Mouse (Mus musculus) intestine, postnatal 0 days (tissue): ENCODE results near the gene Aldh3b3. TPM values are rescaled to one million over a fixed set of nuclear protein-coding genes. Genes with fewer than 3 reads are reported as not detected.

Experiments
- ATAC-seq: fragments of 200-750 bp; cut with Nextera tagmentation; 2 replicates; pipeline ENCODE4 v1.8.0; 2017; ENCODE audit warnings: mild to moderate bottlenecking, moderate TSS enrichment, moderate library complexity
- H3K27ac ChIP-seq: fragments of 300-500 bp; sonication (generic); 2 replicates; pipeline ENCODE4 v1.5.1; 2014; ENCODE audit warnings: mild to moderate bottlenecking, low read depth, low read length, moderate library complexity
- H3K27me3 ChIP-seq: fragments of 300-500 bp; sonication (generic); replicated peaks from 2 replicates; pipeline ENCODE4 v1.6.1; 2014; ENCODE audit warnings: low read length, mixed read lengths; ENCODE audit not compliant: control insufficient read depth, insufficient read depth
- H3K36me3 ChIP-seq: fragments of 300-500 bp; sonication (generic); 2 replicates; pipeline ENCODE4 v1.6.1; 2014; ENCODE audit warnings: mild to moderate bottlenecking, moderate library complexity; ENCODE audit not compliant: control insufficient read depth, insufficient read depth
- H3K4me1 ChIP-seq: fragments of 300-500 bp; sonication (generic); replicated peaks from 2 replicates; pipeline ENCODE4 v1.6.1; 2014; ENCODE audit warnings: antibody characterized with exemption, low read length, mixed read lengths; ENCODE audit not compliant: control insufficient read depth, insufficient read depth
- H3K4me2 ChIP-seq: fragments of 300-500 bp; sonication (generic); replicated peaks from 2 replicates; pipeline ENCODE4 v1.6.1; 2014; ENCODE audit warnings: low read depth, mild to moderate bottlenecking, moderate library complexity
- H3K4me3 ChIP-seq: fragments of 300-500 bp; sonication (generic); 2 replicates; pipeline ENCODE4 v1.5.1; 2014; ENCODE audit warnings: low read depth, low read length
- H3K9ac ChIP-seq: fragments of 300-500 bp; sonication (generic); 2 replicates; pipeline ENCODE4 v1.6.1; 2014; ENCODE audit warnings: mild to moderate bottlenecking, low read depth, low read length
- H3K9me3 ChIP-seq: fragments of 300-500 bp; sonication (generic); 2 replicates; pipeline ENCODE4 v1.6.1; 2016; ENCODE audit warnings: mixed run types; ENCODE audit not compliant: control insufficient read depth
- CTCF ChIP-seq: sonication (generic); IDR thresholded peaks from 2 replicates; pipeline ENCODE4 v1.5.1; 2016; ENCODE audit warnings: low read depth, mild to moderate bottlenecking, control low read depth, antibody characterized with exemption, moderate library complexity
- WGBS: fragments of 180-500 bp; shearing (Covaris S2); extraction: QIAGEN DNeasy Blood & Tissue Kit; methylation state at CpG from one replicate; pipeline ENCODE4 v1.1.7; 2014; 5-methylcytosine and 5-hydroxymethylcytosine counted together
- polyA plus RNA-seq: library from polyadenylated mRNA; unstranded; fragments of >200 nt; fragmentation: Nextera tagmentation; extraction: Ambion mirVana; gene quantifications from 2 replicates; pipeline ENCODE4 v1.2.1, GENCODE M21; 2015

Gene Aldh3b3
- polyA plus RNA-seq, 1 experiment from 2014 or later = not detected

- TF ChIP-seq CTCF = no peak
- H3K36me3 ChIP-seq = no peaks in the 10 kb centered on the region
- H3K27me3 ChIP-seq = no peaks in the 10 kb centered on the region
- H3K9ac ChIP-seq = no peak overlapping the region
- H3K4me2 ChIP-seq = no peak overlapping the region
- no peak overlapping the region for H3K27ac ChIP-seq
- H3K4me3 ChIP-seq = no peak overlapping the region
- ATAC-seq = no peak
- no peaks in the 10 kb centered on the region for H3K9me3 ChIP-seq
- H3K4me1 ChIP-seq = 0 out of 2 replicates have a peak, but pooled peaks cover 3% of the 10 kb centered on the region
Measured at GRCm38 (mm10) chr19:3919928-3920327, 38.5 kb upstream of the Aldh3b3 start.

- H3K36me3 ChIP-seq = no peaks in the 10 kb centered on the region
- WGBS = 40% methylated on average over 10 of the region's 10 CpGs
- H3K4me1 ChIP-seq = 0 out of 2 replicates have a peak, but pooled peaks cover 7% of the 10 kb centered on the region
- H3K4me2 ChIP-seq = no peak overlapping the region
- no peak overlapping the region for H3K4me3 ChIP-seq
- no peaks in the 10 kb centered on the region for H3K9me3 ChIP-seq
- H3K27me3 ChIP-seq = no peaks in the 10 kb centered on the region
- TF ChIP-seq CTCF = peak; percentile 23; the same call in 1 of the 2 replicates
- no peak overlapping the region for H3K9ac ChIP-seq
- no peak overlapping the region; the same call in 1 of the 2 replicates for H3K27ac ChIP-seq
- peak; percentile 41; the same call in 1 of the 2 replicates for ATAC-seq
Measured at GRCm38 (mm10) chr19:3922661-3923371, 35.6 kb upstream of the Aldh3b3 start.

- TF ChIP-seq CTCF = no peak
- H3K9me3 ChIP-seq = no peaks in the 10 kb centered on the region
- peak; percentile 15; the same call in 1 of the 2 replicates for ATAC-seq
- H3K4me3 ChIP-seq = no peak overlapping the region
- 0 out of 2 replicates have a peak, but pooled peaks cover 7% of the 10 kb centered on the region for H3K4me1 ChIP-seq
- no peak overlapping the region for H3K4me2 ChIP-seq
- 58% methylated on average over 13 of the region's 13 CpGs for WGBS
- H3K36me3 ChIP-seq = no peaks in the 10 kb centered on the region
- no peak overlapping the region for H3K9ac ChIP-seq
- no peak overlapping the region for H3K27ac ChIP-seq
- no peaks in the 10 kb centered on the region for H3K27me3 ChIP-seq
Measured at GRCm38 (mm10) chr19:3923586-3923985, 34.9 kb upstream of the Aldh3b3 start.

GRCm38 (mm10) chr19:3924190-3924589 is 34.3 kb upstream of the Aldh3b3 start:
- Histone ChIP-seq H3K4me2 (no peak overlapping the region), H3K9me3 (no peaks in the 10 kb centered on the region), H3K4me3 (no peak overlapping the region), H3K27ac (no peak overlapping the region), H3K9ac (no peak overlapping the region), H3K4me1 (0 out of 2 replicates have a peak, but pooled peaks cover 7% of the 10 kb centered on the region), H3K36me3 (no peaks in the 10 kb centered on the region), H3K27me3 (no peaks in the 10 kb centered on the region)
- 85% methylated on average over 8 of the region's 8 CpGs for WGBS
- no peak for TF ChIP-seq CTCF
- ATAC-seq = no peak

- peak; percentile 39; the same call in 1 of the 2 replicates for ATAC-seq
- H3K4me3 ChIP-seq = no peak overlapping the region
- H3K9ac ChIP-seq = no peak overlapping the region
- H3K27me3 ChIP-seq = no peaks in the 10 kb centered on the region
- no peak overlapping the region for H3K4me2 ChIP-seq
- TF ChIP-seq CTCF = no peak
- H3K27ac ChIP-seq = no peak overlapping the region
- peaks cover 13% of the 10 kb centered on the region; the same call in 1 of the 2 replicates for H3K4me1 ChIP-seq
- H3K36me3 ChIP-seq = no peaks in the 10 kb centered on the region
- H3K9me3 ChIP-seq = no peaks in the 10 kb centered on the region
- 70% methylated on average over 7 of the region's 7 CpGs for WGBS
Measured at GRCm38 (mm10) chr19:3924868-3925267, 33.6 kb upstream of the Aldh3b3 start.

GRCm38 (mm10) chr19:3925859-3926258 is 32.6 kb upstream of the Aldh3b3 start:
- 84% methylated on average over 6 of the region's 6 CpGs for WGBS
- Histone ChIP-seq H3K4me2 (no peak overlapping the region), H3K4me1 (peaks cover 18% of the 10 kb centered on the region; the same call in 1 of the 2 replicates), H3K27me3 (no peaks in the 10 kb centered on the region), H3K4me3 (no peak overlapping the region), H3K9me3 (no peaks in the 10 kb centered on the region), H3K9ac (no peak overlapping the region), H3K27ac (no peak overlapping the region), H3K36me3 (no peaks in the 10 kb centered on the region; the same call in 1 of the 2 replicates)
- no peak for TF ChIP-seq CTCF
- ATAC-seq = no peak
